Mouse (Mus musculus) CD4-positive, CD25-positive, alpha-beta regulatory T cell, adult 4 months (primary cell): Measurements from ENCODE around the gene Taar7f. TPM values are rescaled to one million over a fixed set of nuclear protein-coding genes. Genes with fewer than 3 reads are reported as not detected.
"Not testable (repeated sequence)": the region's sequence is repeated elsewhere in the genome, so short reads cannot be mapped to it uniquely, and the experiment has no call there.

ENCODE experiments used
- ATAC-seq: one replicate; pipeline ENCODE4 v1.8.0; 2017
- polyA plus RNA-seq, 2 experiments: library from polyadenylated mRNA; unstranded; fragments of 100-300 nt; shearing (Covaris generic); gene quantifications; one replicate each; pipeline ENCODE4 v1.2.1; 2017

Gene Taar7f
- polyA plus RNA-seq, result not detected

- no peak for ATAC-seq
These were observed at the start of gene Taar7f for GRCm38 (mm10) chr10:24049210-24049609. Gene Taar7f, plus strand, starts transcription at chr10:24049510.

GRCm38 (mm10) chr10:23999639-24000038, 49.7 kb upstream of the Taar7f start, which contains the start of gene Taar7b:
Gene Taar7b, plus strand, starts transcription at chr10:23999939.
- no peak for ATAC-seq

- ATAC-seq, result no peak
These were observed 42.9 kb upstream of the Taar7f start for GRCm38 (mm10) chr10:24006442-24006841.

- ATAC-seq, result no peak
These were observed 42.3 kb upstream of the Taar7f start for GRCm38 (mm10) chr10:24007034-24007433.

- ATAC-seq, result no peak
These were observed 41.2 kb upstream of the Taar7f start for GRCm38 (mm10) chr10:24008143-24008542.

- no peak for ATAC-seq
These were observed 22.4 kb upstream of the Taar7f start, which contains the start of gene Taar7d for GRCm38 (mm10) chr10:24026922-24027321. Gene Taar7d, plus strand, starts transcription at chr10:24027222.

GRCm38 (mm10) chr10:24031347-24031746, 18.0 kb upstream of the Taar7f start:
- no peak for ATAC-seq

- ATAC-seq, result no peak
These were observed 12.0 kb upstream of the Taar7f start, which contains the start of gene Taar7e for GRCm38 (mm10) chr10:24037314-24037713. Gene Taar7e, plus strand, starts transcription at chr10:24037614.

- no peak for ATAC-seq
These were observed 9.0 kb upstream of the Taar7f start for GRCm38 (mm10) chr10:24040120-24040869.

GRCm38 (mm10) chr10:24052039-24052438, 2.7 kb downstream of the Taar7f start:
- no peak for ATAC-seq

- ATAC-seq, result no peak
These were observed 9.7 kb downstream of the Taar7f start for GRCm38 (mm10) chr10:24058986-24059385.

- ATAC-seq, result not testable (repeated sequence)
These were observed 25.4 kb downstream of the Taar7f start for GRCm38 (mm10) chr10:24074751-24075150.

- ATAC-seq, result not testable (repeated sequence)
These were observed 26.9 kb downstream of the Taar7f start, which contains the start of gene Taar8a for GRCm38 (mm10) chr10:24076200-24076599. Gene Taar8a, plus strand, starts transcription at chr10:24076500.

GRCm38 (mm10) chr10:24080166-24080565, 30.9 kb downstream of the Taar7f start:
- ATAC-seq, result no peak

- ATAC-seq, result no peak
These were observed 36.6 kb downstream of the Taar7f start for GRCm38 (mm10) chr10:24085936-24086335.

- ATAC-seq, result no peak
These were observed 37.2 kb downstream of the Taar7f start for GRCm38 (mm10) chr10:24086555-24086954.

- no peak for ATAC-seq
These were observed 37.9 kb downstream of the Taar7f start for GRCm38 (mm10) chr10:24087168-24087567.

- no peak for ATAC-seq
These were observed 42.9 kb downstream of the Taar7f start, which contains the start of gene Taar8b for GRCm38 (mm10) chr10:24092194-24092593. Gene Taar8b, minus strand, starts transcription at chr10:24092294.

- ATAC-seq, result not testable (repeated sequence)
These were observed 47.7 kb downstream of the Taar7f start for GRCm38 (mm10) chr10:24097010-24097409.

Other genes with a start within 250 kb of the Taar7f start
- gene Vnn3, start 198.0 kb upstream of the Taar7f start, polyA plus RNA-seq, result under 1 TPM in 1 of 2 experiments, not detected in 1; 0.17 TPM
- gene Vnn1, start 154.8 kb upstream of the Taar7f start, polyA plus RNA-seq, result not detected
- gene Taar1, start 129.2 kb upstream of the Taar7f start, polyA plus RNA-seq, result not detected
- not detected for gene Taar2, start 110.9 kb upstream of the Taar7f start, polyA plus RNA-seq
- not detected for gene Taar3, start 100.0 kb upstream of the Taar7f start, polyA plus RNA-seq
- not detected for gene Taar4, start 89.0 kb upstream of the Taar7f start, polyA plus RNA-seq
- not detected for gene Taar5, start 78.8 kb upstream of the Taar7f start, polyA plus RNA-seq
- gene Taar6, start 63.9 kb upstream of the Taar7f start, polyA plus RNA-seq, result not detected
- not detected for gene Taar7a, start 56.0 kb upstream of the Taar7f start, polyA plus RNA-seq
- not detected for gene Taar7b, start 49.6 kb upstream of the Taar7f start, polyA plus RNA-seq
- gene Taar7d, start 22.3 kb upstream of the Taar7f start, polyA plus RNA-seq, result not detected
- under 1 TPM in 1 of 2 experiments, not detected in 1; 0.30 TPM for gene Taar7e, start 11.9 kb upstream of the Taar7f start, polyA plus RNA-seq
- not detected for gene Taar8a, start 27.0 kb downstream of the Taar7f start, polyA plus RNA-seq
- not detected for gene Taar8b, start 42.8 kb downstream of the Taar7f start, polyA plus RNA-seq
- not detected for gene Taar8c, start 52.4 kb downstream of the Taar7f start, polyA plus RNA-seq
- not detected for gene Taar9, start 60.0 kb downstream of the Taar7f start, polyA plus RNA-seq
- 10 to 100 TPM; 21.2 to 25.6 TPM for gene Stx7, start 99.8 kb downstream of the Taar7f start, polyA plus RNA-seq
- not detected for gene Moxd1, start 174.0 kb downstream of the Taar7f start, polyA plus RNA-seq